Mouse (Mus musculus) embryonic facial prominence, embryonic 14.5 days (tissue): ENCODE results near the gene Wasf1. TPM values are rescaled to one million over a fixed set of nuclear protein-coding genes. Genes with fewer than 3 reads are reported as not detected.

Experiments
- ATAC-seq: fragments of 200-750 bp; cut with Nextera tagmentation; 2 replicates; pipeline ENCODE4 v1.8.0; 2017; ENCODE audit warnings: low read depth, moderate number of reproducible peaks, moderate TSS enrichment
- DNase-seq: peaks from one replicate; pipeline ENCODE4 v3.0.0-alpha.2; 2015; ENCODE audit warnings: low spot score
- H3K27ac ChIP-seq: fragments of 300-500 bp; sonication (generic); replicated peaks from 2 replicates; pipeline ENCODE4 v1.5.1; 2014; ENCODE audit warnings: low read depth, mild to moderate bottlenecking, low read length, moderate library complexity
- H3K27me3 ChIP-seq: fragments of 300-500 bp; sonication (generic); replicated peaks from 2 replicates; pipeline ENCODE4 v1.6.1; 2014; ENCODE audit warnings: low read length; ENCODE audit not compliant: control insufficient read depth, insufficient read depth
- H3K36me3 ChIP-seq: fragments of 300-500 bp; sonication (generic); 2 replicates; pipeline ENCODE4 v1.6.1; 2014; ENCODE audit warnings: low read length, mixed read lengths; ENCODE audit not compliant: control insufficient read depth, insufficient read depth
- H3K4me1 ChIP-seq: fragments of 300-500 bp; sonication (generic); 2 replicates; pipeline ENCODE4 v1.6.1; 2014; ENCODE audit warnings: antibody characterized with exemption, low read length; ENCODE audit not compliant: control insufficient read depth, insufficient read depth
- H3K4me2 ChIP-seq: fragments of 300-500 bp; sonication (generic); 2 replicates; pipeline ENCODE4 v1.6.1; 2014; ENCODE audit warnings: low read depth, mild to moderate bottlenecking, low read length, moderate library complexity, mixed read lengths
- H3K4me3 ChIP-seq: fragments of 300-500 bp; sonication (generic); 2 replicates; pipeline ENCODE4 v1.5.1; 2014; ENCODE audit warnings: low read depth, mild to moderate bottlenecking, low read length
- H3K9ac ChIP-seq: fragments of 300-500 bp; sonication (generic); 2 replicates; pipeline ENCODE4 v1.6.1; 2014; ENCODE audit warnings: low read depth, mild to moderate bottlenecking, low read length, moderate library complexity, mixed read lengths
- H3K9me3 ChIP-seq: fragments of 300-500 bp; sonication (generic); 2 replicates; pipeline ENCODE4 v1.6.1; 2016; ENCODE audit warnings: low read length; ENCODE audit not compliant: control insufficient read depth
- WGBS: fragments of 180-500 bp; shearing (Covaris S2); extraction: QIAGEN DNeasy Blood & Tissue Kit; methylation state at CpG from one replicate; pipeline ENCODE4 v1.1.7; 2014; 5-methylcytosine and 5-hydroxymethylcytosine counted together
- polyA plus RNA-seq: library from polyadenylated mRNA; unstranded; fragments of >200 nt; fragmentation: Nextera tagmentation; extraction: Ambion mirVana; gene quantifications from 2 replicates; pipeline ENCODE4 v1.2.1, GENCODE M21; 2014

Gene Wasf1
- polyA plus RNA-seq, 1 experiment from 2014 or later: 13.9 TPM

DNA sequence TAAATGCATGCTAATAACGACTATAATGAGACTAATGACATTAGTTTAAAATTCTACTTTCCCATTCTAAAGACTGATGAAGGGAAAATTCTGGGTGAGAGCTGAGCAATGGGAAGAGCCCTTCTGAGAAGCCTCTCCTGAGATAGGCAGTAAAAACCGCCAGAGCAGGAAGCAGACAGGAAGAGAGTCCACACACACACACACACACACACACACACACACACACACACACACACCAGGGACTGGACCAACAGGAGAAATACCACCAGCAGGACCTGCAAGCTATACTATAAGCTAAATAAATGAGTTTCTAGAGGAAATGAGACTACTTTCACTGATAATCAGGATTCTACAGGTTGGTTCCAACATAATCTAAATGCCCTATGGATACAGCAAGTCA, 27.7 kb upstream of the Wasf1 start:
- no peak overlapping the region for H3K4me3 ChIP-seq
- no peak overlapping the region for H3K9ac ChIP-seq
- H3K9me3 ChIP-seq: no peaks in the 10 kb centered on the region
- H3K4me2 ChIP-seq: no peak overlapping the region
- H3K27ac ChIP-seq: no peak overlapping the region
- DNase-seq (no peak), ATAC-seq (no peak)
- H3K4me1 ChIP-seq: no peaks in the 10 kb centered on the region
- no peaks in the 10 kb centered on the region for H3K27me3 ChIP-seq
- 76% methylated on average over 2 of the region's 2 CpGs for WGBS
- peaks cover 7% of the 10 kb centered on the region; the same call in 1 of the 2 replicates for H3K36me3 ChIP-seq

GRCm38 (mm10) chr10:40856703-40857102, 26.6 kb upstream of the Wasf1 start:
- H3K27ac ChIP-seq: no peak overlapping the region
- no peaks in the 10 kb centered on the region for H3K9me3 ChIP-seq
- no peak for DNase-seq
- H3K4me1 ChIP-seq: no peaks in the 10 kb centered on the region
- H3K36me3 ChIP-seq: peaks cover 7% of the 10 kb centered on the region; the same call in 1 of the 2 replicates
- 80% methylated on average over 7 of the region's 7 CpGs for WGBS
- H3K27me3 ChIP-seq: no peaks in the 10 kb centered on the region
- H3K4me3 ChIP-seq: no peak overlapping the region
- no peak overlapping the region for H3K4me2 ChIP-seq
- no peak overlapping the region for H3K9ac ChIP-seq
- no peak for ATAC-seq

- Histone ChIP-seq H3K4me2 (no peak overlapping the region), H3K27me3 (no peaks in the 10 kb centered on the region), H3K9me3 (no peaks in the 10 kb centered on the region), H3K4me1 (no peaks in the 10 kb centered on the region), H3K4me3 (no peak overlapping the region), H3K9ac (no peak overlapping the region), H3K27ac (no peak overlapping the region), H3K36me3 (peaks cover 10% of the 10 kb centered on the region; the same call in 1 of the 2 replicates)
- no peak for DNase-seq
- WGBS: 78% methylated on average over 8 of the region's 8 CpGs
- no peak for ATAC-seq
Observed at GRCm38 (mm10) chr10:40857599-40857998, 25.7 kb upstream of the Wasf1 start.

GRCm38 (mm10) chr10:40868081-40868480, 15.2 kb upstream of the Wasf1 start:
- 92% methylated on average over 2 of the region's 2 CpGs for WGBS
- Histone ChIP-seq H3K4me1 (no peaks in the 10 kb centered on the region), H3K27me3 (no peaks in the 10 kb centered on the region), H3K9me3 (peaks cover 6% of the 10 kb centered on the region; the same call in 1 of the 2 replicates), H3K4me2 (no peak overlapping the region), H3K27ac (no peak overlapping the region), H3K4me3 (no peak overlapping the region), H3K36me3 (peaks cover 23% of the 10 kb centered on the region), H3K9ac (no peak overlapping the region)
- ATAC-seq (no peak), DNase-seq (no peak)

GRCm38 (mm10) chr10:40871301-40871700, 12.0 kb upstream of the Wasf1 start:
- WGBS: 91% methylated on average over 2 of the region's 2 CpGs
- Histone ChIP-seq H3K4me2 (no peak overlapping the region), H3K9me3 (no peaks in the 10 kb centered on the region), H3K4me1 (no peaks in the 10 kb centered on the region), H3K27ac (no peak overlapping the region), H3K4me3 (no peak overlapping the region), H3K27me3 (no peaks in the 10 kb centered on the region), H3K36me3 (no peaks in the 10 kb centered on the region), H3K9ac (no peak overlapping the region)
- ATAC-seq: no peak
- no peak for DNase-seq

DNA sequence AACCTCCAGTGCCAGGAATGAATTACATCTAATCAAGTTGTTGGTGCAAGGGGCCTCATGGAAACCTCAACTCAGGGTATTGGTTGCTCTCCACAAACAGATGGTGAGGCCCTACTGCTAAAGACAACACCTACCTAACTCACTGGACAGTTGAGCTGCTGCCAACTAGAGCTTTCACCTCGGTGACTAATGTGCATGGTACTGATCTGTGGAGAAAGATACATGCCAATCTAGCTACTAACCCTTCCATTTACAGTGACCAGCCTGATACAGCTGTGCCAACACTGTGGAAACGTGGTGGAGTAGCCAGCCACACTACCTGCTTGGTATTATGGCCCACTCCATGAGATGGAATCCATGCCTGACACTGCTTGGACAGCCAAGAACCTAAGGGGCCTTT, 11.2 kb upstream of the Wasf1 start:
- Histone ChIP-seq H3K4me1 (no peaks in the 10 kb centered on the region), H3K4me2 (no peak overlapping the region), H3K4me3 (no peak overlapping the region), H3K9me3 (no peaks in the 10 kb centered on the region), H3K36me3 (no peaks in the 10 kb centered on the region), H3K9ac (no peak overlapping the region), H3K27ac (no peak overlapping the region), H3K27me3 (no peaks in the 10 kb centered on the region)
- WGBS: 93% methylated on average over 2 of the region's 2 CpGs
- ATAC-seq: no peak
- no peak for DNase-seq

DNA sequence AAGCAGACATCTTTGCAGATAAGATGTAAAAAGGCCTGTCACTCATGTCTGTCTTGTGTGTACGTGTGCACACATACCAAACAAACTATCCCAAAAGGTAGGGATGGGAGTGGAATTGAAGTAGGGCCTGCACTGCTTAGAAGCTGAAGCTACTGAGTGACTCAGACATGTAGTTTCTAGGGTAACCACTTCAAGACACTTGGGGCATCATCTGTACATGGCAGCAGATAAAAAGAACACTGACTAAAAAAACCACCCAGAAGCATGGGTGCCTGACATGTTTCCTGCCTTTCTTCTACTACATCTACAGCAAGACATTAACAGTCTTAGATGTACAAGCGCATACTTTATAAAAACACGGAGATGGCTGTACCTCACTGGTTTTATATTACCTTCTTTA, 5.0 kb upstream of the Wasf1 start:
- H3K9ac ChIP-seq: no peak overlapping the region
- no peak overlapping the region for H3K4me2 ChIP-seq
- ATAC-seq (no peak), DNase-seq (no peak)
- no peak overlapping the region for H3K4me3 ChIP-seq
- no peaks in the 10 kb centered on the region for H3K27me3 ChIP-seq
- no peak overlapping the region for H3K27ac ChIP-seq
- 85% methylated on average over 3 of the region's 3 CpGs for WGBS
- H3K36me3 ChIP-seq: no peaks in the 10 kb centered on the region; the same call in 1 of the 2 replicates
- no peaks in the 10 kb centered on the region for H3K9me3 ChIP-seq
- peaks cover 9% of the 10 kb centered on the region for H3K4me1 ChIP-seq

- 85% methylated on average over 9 of the region's 9 CpGs for WGBS
- H3K9ac ChIP-seq: no peak overlapping the region
- H3K4me1 ChIP-seq: peaks cover 12% of the 10 kb centered on the region
- H3K9me3 ChIP-seq: no peaks in the 10 kb centered on the region
- no peak for DNase-seq
- no peak overlapping the region for H3K4me3 ChIP-seq
- no peaks in the 10 kb centered on the region; the same call in 1 of the 2 replicates for H3K36me3 ChIP-seq
- no peak for ATAC-seq
- H3K27ac ChIP-seq: no peak overlapping the region
- H3K4me2 ChIP-seq: no peak overlapping the region
- no peaks in the 10 kb centered on the region for H3K27me3 ChIP-seq
Observed at GRCm38 (mm10) chr10:40879969-40880368, 3.3 kb upstream of the Wasf1 start.

DNA sequence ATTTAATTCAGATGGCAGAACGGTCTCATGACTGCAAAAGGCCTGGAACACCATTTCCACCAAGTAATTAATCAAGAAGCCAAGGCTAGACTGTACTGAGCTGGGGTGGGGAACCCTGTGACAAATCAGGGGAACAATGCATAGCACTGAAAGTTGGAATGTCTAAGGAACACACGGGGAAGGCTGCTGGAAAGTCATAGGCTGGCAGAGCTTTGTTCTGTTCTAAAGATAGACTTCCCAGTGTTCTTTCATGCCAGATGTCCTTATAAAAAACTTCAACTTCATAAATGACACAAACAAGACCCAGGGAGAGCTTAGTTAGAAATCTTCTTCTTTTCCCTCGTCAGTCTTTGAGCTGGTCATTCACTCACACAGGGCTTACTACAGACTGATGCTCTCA, 2.0 kb upstream of the Wasf1 start:
- DNase-seq (no peak), ATAC-seq (no peak)
- WGBS: 69% methylated on average over 3 of the region's 3 CpGs
- Histone ChIP-seq H3K4me3 (no peak overlapping the region), H3K27me3 (no peaks in the 10 kb centered on the region), H3K27ac (no peak overlapping the region), H3K36me3 (no peaks in the 10 kb centered on the region; the same call in 1 of the 2 replicates), H3K9me3 (no peaks in the 10 kb centered on the region), H3K4me2 (no peak overlapping the region), H3K9ac (no peak overlapping the region), H3K4me1 (peaks cover 12% of the 10 kb centered on the region)
